Mouse (Mus musculus) liver, embryonic 12.5 days (tissue): ENCODE results near the gene Igsf9. TPM values are rescaled to one million over a fixed set of nuclear protein-coding genes. Genes with fewer than 3 reads are reported as not detected.
A peak's percentile ranks its signal among the peaks of the same experiment; 100 is the strongest.

Experiments
- ATAC-seq: fragments of 200-750 bp; cut with Nextera tagmentation; 2 replicates; pipeline ENCODE4 v1.8.0; 2017; ENCODE audit warnings: moderate number of reproducible peaks, mild to moderate bottlenecking, moderate library complexity
- H3K27ac ChIP-seq: fragments of 300-500 bp; sonication (generic); 2 replicates; pipeline ENCODE4 v1.5.1; 2016; ENCODE audit warnings: mild to moderate bottlenecking
- H3K27me3 ChIP-seq: fragments of 300-500 bp; sonication (generic); replicated peaks from 2 replicates; pipeline ENCODE4 v1.6.1; 2016; ENCODE audit warnings: mild to moderate bottlenecking, moderate library complexity
- H3K36me3 ChIP-seq: fragments of 300-500 bp; sonication (generic); 2 replicates; pipeline ENCODE4 v1.6.1; 2016; ENCODE audit warnings: mild to moderate bottlenecking, moderate library complexity
- H3K4me1 ChIP-seq: fragments of 300-500 bp; sonication (generic); 2 replicates; pipeline ENCODE4 v1.6.1; 2016
- H3K4me2 ChIP-seq: fragments of 300-500 bp; sonication (generic); 2 replicates; pipeline ENCODE4 v1.6.1; 2016; ENCODE audit warnings: mild to moderate bottlenecking, moderate library complexity
- H3K4me3 ChIP-seq: fragments of 300-500 bp; sonication (generic); 2 replicates; pipeline ENCODE4 v1.5.1; 2016; ENCODE audit warnings: mild to moderate bottlenecking, moderate library complexity
- H3K9ac ChIP-seq: fragments of 300-500 bp; sonication (generic); 2 replicates; pipeline ENCODE4 v1.6.1; 2016; ENCODE audit warnings: mild to moderate bottlenecking, moderate library complexity
- H3K9me3 ChIP-seq: fragments of 300-500 bp; sonication (generic); replicated peaks from 2 replicates; pipeline ENCODE4 v1.6.1; 2016; ENCODE audit warnings: mild to moderate bottlenecking, moderate library complexity
- WGBS: fragments of 180-500 bp; shearing (Covaris S2); methylation state at CpG from one replicate; pipeline ENCODE4 v1.1.7; 2016; ENCODE audit not compliant: insufficient replicate concordance; 5-methylcytosine and 5-hydroxymethylcytosine counted together
- polyA plus RNA-seq: library from polyadenylated mRNA; unstranded; fragments of >200 nt; fragmentation: Nextera tagmentation; extraction: Ambion mirVana; gene quantifications from 2 replicates; pipeline ENCODE4 v1.2.1, GENCODE M21; 2016

Igsf9 gene
- polyA plus RNA-seq, 1 experiment from 2014 or later: 3.9 TPM

GRCm38 (mm10) chr1:172510421-172510972 lies 28.9 kb downstream of the Igsf9 start:
- Histone ChIP-seq H3K4me2 (peak overlapping the region; percentile 27), H3K27me3 (no peaks in the 10 kb centered on the region), H3K4me3 (no peak overlapping the region), H3K9ac (no peak overlapping the region), H3K4me1 (peaks cover 87% of the 10 kb centered on the region), H3K9me3 (no peaks in the 10 kb centered on the region), H3K27ac (no peak overlapping the region), H3K36me3 (peaks cover 35% of the 10 kb centered on the region)
- 49% methylated on average over 13 of the region's 13 CpGs for WGBS
- no peak for ATAC-seq

- peak overlapping the region; percentile 20 for H3K4me3 ChIP-seq
- H3K27me3 ChIP-seq: no peaks in the 10 kb centered on the region
- H3K9me3 ChIP-seq: peaks cover 7% of the 10 kb centered on the region
- peak overlapping the region; percentile 10; the same call in 1 of the 2 replicates for H3K9ac ChIP-seq
- peaks cover 11% of the 10 kb centered on the region for H3K36me3 ChIP-seq
- peak overlapping the region; percentile 57 for H3K4me2 ChIP-seq
- peak; percentile 45 for ATAC-seq
- peaks cover 76% of the 10 kb centered on the region for H3K4me1 ChIP-seq
- H3K27ac ChIP-seq: peak overlapping the region; percentile 71
- 5% methylated on average over 13 of the region's 13 CpGs for WGBS
Observed at GRCm38 (mm10) chr1:172512962-172513361, 31.4 kb downstream of the Igsf9 start.

- peaks cover 5% of the 10 kb centered on the region for H3K36me3 ChIP-seq
- ATAC-seq: peak; percentile 71
- H3K4me3 ChIP-seq: peak overlapping the region; percentile 20; the same call in 1 of the 2 replicates
- peaks cover 69% of the 10 kb centered on the region for H3K4me1 ChIP-seq
- H3K9me3 ChIP-seq: peaks cover 10% of the 10 kb centered on the region
- H3K27ac ChIP-seq: peak overlapping the region; percentile 71
- WGBS: 11% methylated on average over 17 of the region's 17 CpGs
- H3K27me3 ChIP-seq: no peaks in the 10 kb centered on the region
- 0 out of 2 replicates have a peak overlapping the region, but pooled peaks have one; percentile 10 for H3K9ac ChIP-seq
- peak overlapping the region; percentile 57 for H3K4me2 ChIP-seq
Observed at GRCm38 (mm10) chr1:172513525-172514212, 32.1 kb downstream of the Igsf9 start.

GRCm38 (mm10) chr1:172514213-172514529 lies 32.6 kb downstream of the Igsf9 start:
- H3K4me2 ChIP-seq: peak overlapping the region; percentile 57
- H3K9ac ChIP-seq: no peak overlapping the region
- no peak for ATAC-seq
- H3K27ac ChIP-seq: peak overlapping the region; percentile 71
- H3K36me3 ChIP-seq: no peaks in the 10 kb centered on the region
- no peaks in the 10 kb centered on the region for H3K27me3 ChIP-seq
- peaks cover 10% of the 10 kb centered on the region for H3K9me3 ChIP-seq
- H3K4me3 ChIP-seq: no peak overlapping the region
- peaks cover 64% of the 10 kb centered on the region for H3K4me1 ChIP-seq
- 28% methylated on average over 4 of the region's 4 CpGs for WGBS

DNA sequence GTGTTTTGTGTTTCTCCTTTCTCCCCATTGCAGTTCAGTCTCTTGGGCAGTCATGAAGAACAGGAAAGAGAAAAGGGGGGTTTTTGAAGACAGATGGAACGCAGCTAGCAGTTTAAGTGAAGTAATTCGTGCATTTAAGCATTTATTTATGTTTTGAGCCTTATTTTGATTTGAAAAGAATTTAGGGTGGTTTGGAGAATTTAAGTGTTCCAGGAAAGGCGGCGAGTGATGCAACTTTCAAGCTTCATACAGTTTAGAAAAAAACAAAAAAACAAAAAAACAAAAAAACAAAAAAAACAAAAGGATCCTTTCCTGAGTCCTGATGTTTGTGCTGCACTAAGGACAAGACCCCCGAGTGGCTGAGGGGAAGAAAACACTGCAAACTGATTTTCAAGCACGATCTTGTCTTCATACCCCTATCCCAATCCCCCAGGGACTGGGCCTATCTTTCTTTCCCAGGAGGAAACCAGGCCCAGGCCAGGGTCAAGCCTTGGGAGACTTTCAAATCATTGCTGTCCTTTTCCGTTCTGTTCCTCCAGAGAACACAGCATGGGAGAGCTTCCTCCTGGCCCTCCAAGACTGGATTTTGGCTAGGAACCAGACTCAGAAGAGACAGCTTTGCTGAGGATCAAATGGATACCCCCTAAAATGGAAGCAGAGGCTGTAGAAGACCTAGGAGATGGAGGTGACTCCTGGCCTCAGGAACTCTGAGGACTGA lies 33.1 kb downstream of the Igsf9 start:
- no peak overlapping the region for H3K4me3 ChIP-seq
- peaks cover 10% of the 10 kb centered on the region for H3K9me3 ChIP-seq
- H3K4me1 ChIP-seq: peaks cover 59% of the 10 kb centered on the region
- H3K4me2 ChIP-seq: peak overlapping the region; percentile 57; the same call in 1 of the 2 replicates
- peak overlapping the region; percentile 71 for H3K27ac ChIP-seq
- no peaks in the 10 kb centered on the region for H3K36me3 ChIP-seq
- 42% methylated on average over 7 of the region's 7 CpGs for WGBS
- ATAC-seq: no peak
- no peaks in the 10 kb centered on the region for H3K27me3 ChIP-seq
- H3K9ac ChIP-seq: no peak overlapping the region

DNA sequence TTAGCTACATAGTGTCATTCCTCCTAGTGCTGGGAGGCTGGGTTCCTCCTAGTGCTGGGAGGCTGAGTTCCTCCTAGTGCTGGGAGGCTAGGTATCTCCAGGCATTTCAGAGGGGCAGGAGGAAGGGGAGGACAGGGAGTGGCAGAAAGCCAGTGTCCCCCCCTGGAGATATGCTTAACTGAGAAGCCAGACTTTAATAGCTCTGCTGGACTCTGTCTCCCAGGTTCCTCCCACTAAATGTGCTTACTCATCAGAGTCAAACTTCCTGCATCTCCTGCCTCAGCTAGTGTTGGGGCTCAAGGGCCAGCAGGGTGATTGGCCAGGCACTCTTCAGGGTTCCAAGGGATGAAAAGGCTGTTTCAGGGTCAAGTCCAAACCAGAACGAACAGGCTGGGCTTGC lies 33.8 kb downstream of the Igsf9 start:
- H3K9me3 ChIP-seq: peaks cover 10% of the 10 kb centered on the region
- 30% methylated on average over 1 of the region's 1 CpGs for WGBS
- no peak for ATAC-seq
- H3K27ac ChIP-seq: peak overlapping the region; percentile 67
- H3K4me2 ChIP-seq: no peak overlapping the region
- H3K4me3 ChIP-seq: no peak overlapping the region
- H3K27me3 ChIP-seq: no peaks in the 10 kb centered on the region
- H3K36me3 ChIP-seq: no peaks in the 10 kb centered on the region
- peaks cover 57% of the 10 kb centered on the region for H3K4me1 ChIP-seq
- H3K9ac ChIP-seq: no peak overlapping the region

- no peak overlapping the region for H3K4me2 ChIP-seq
- no peak overlapping the region for H3K9ac ChIP-seq
- H3K27me3 ChIP-seq: peaks cover 20% of the 10 kb centered on the region
- 63% methylated on average over 4 of the region's 4 CpGs for WGBS
- H3K27ac ChIP-seq: no peak overlapping the region
- H3K4me3 ChIP-seq: no peak overlapping the region
- peaks cover 46% of the 10 kb centered on the region for H3K4me1 ChIP-seq
- ATAC-seq: no peak
- no peaks in the 10 kb centered on the region for H3K36me3 ChIP-seq
- H3K9me3 ChIP-seq: peaks cover 10% of the 10 kb centered on the region
Observed at GRCm38 (mm10) chr1:172518013-172518412, 36.4 kb downstream of the Igsf9 start.

DNA sequence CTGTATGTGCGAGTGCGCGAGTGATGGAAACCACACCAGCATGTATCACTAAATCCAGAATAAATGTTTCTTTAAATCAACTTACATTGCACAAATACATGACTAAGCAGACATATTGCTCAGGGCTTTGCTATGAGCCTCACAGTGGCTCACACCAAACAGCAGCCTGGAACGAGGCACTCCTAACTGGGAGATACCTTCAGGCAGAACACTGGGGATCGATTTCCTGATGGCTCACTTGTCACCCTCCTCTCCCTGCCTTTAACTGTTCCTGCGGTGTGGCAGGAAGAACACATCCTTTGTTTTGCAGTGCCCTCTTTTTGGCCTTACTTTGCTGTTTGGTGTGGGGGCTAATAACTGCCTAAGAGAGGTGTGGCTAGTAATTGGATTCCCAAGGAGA lies 38.1 kb downstream of the Igsf9 start:
- H3K4me1 ChIP-seq: peaks cover 30% of the 10 kb centered on the region
- H3K4me3 ChIP-seq: no peak overlapping the region
- no peaks in the 10 kb centered on the region for H3K36me3 ChIP-seq
- H3K27ac ChIP-seq: no peak overlapping the region
- H3K27me3 ChIP-seq: peaks cover 29% of the 10 kb centered on the region
- H3K9ac ChIP-seq: no peak overlapping the region
- peaks cover 10% of the 10 kb centered on the region for H3K9me3 ChIP-seq
- WGBS: 59% methylated on average over 6 of the region's 6 CpGs
- no peak overlapping the region for H3K4me2 ChIP-seq
- no peak for ATAC-seq

GRCm38 (mm10) chr1:172520576-172521440 lies 39.2 kb downstream of the Igsf9 start, which contains the start of gene Cfap45:
Gene Cfap45 (plus strand): TSS chr1:172520801.
- WGBS: 5% methylated on average over 28 of the region's 28 CpGs
- Histone ChIP-seq H3K27ac (no peak within 1 kb of the TSS), H3K9ac (no peak within 1 kb of the TSS)

DNA sequence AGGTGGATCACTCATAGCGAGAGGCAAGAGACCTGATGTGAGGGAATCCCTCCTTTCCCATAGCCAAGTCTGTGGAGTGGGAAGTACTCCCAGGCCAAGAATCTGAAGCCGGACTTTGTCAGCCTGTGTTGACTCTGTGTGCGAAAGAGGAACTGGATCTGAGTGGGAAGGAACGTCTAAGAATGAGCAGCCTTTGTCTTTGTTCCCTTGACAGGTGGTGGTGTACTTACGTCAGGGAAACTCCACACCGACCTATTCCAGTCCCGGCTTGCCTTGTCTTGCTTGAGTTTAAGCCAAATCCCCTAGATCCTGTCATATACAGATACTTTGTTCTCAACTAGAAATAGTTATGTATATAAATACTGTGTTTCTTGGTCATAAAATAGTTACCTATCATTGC lies 40.9 kb downstream of the Igsf9 start:
- Histone ChIP-seq H3K4me1 (peaks cover 41% of the 10 kb centered on the region), H3K4me2 (no peak overlapping the region), H3K27me3 (peaks cover 53% of the 10 kb centered on the region), H3K4me3 (no peak overlapping the region), H3K9me3 (peaks cover 6% of the 10 kb centered on the region), H3K9ac (no peak overlapping the region), H3K27ac (no peak overlapping the region), H3K36me3 (no peaks in the 10 kb centered on the region)
- ATAC-seq: no peak
- 28% methylated on average over 7 of the region's 7 CpGs for WGBS

More at GRCm38 (mm10) chr1:172520576-172521440, 39.2 kb downstream of the Igsf9 start, which contains the start of gene Cfap45:
- peaks cover 27% of the 10 kb centered on the region for H3K4me1 ChIP-seq
- H3K4me3 ChIP-seq: peak within 1 kb of the TSS; percentile 29
- peak within 1 kb of the TSS; percentile 51 for H3K4me2 ChIP-seq
- peak; percentile 71 for ATAC-seq
- peaks cover 40% of the 10 kb centered on the region for H3K27me3 ChIP-seq
- peaks cover 10% of the 10 kb centered on the region for H3K9me3 ChIP-seq
- no peaks in the 10 kb centered on the region for H3K36me3 ChIP-seq

DNA sequence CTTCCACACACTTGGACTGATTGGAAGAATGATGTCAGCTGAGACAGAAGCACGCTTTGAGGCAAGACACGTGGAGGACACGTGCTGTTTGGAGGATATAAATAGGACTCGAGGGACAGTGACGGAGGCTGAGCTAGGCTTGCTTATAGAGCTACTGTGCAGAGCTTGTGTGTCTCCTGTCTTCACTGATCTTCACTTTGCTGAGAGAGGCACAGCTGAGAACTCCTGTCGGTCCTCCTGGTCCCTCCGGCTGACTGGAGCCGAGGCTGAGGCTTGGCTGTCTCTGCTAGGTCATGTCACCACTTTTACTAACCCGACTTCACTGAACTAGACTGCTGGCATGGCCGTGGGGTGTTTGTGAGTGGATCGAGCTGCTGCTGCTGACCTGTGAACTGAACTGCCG lies 42.1 kb downstream of the Igsf9 start:
- WGBS: 60% methylated on average over 12 of the region's 12 CpGs
- Histone ChIP-seq H3K27ac (no peak overlapping the region), H3K27me3 (peaks cover 59% of the 10 kb centered on the region)

More for the DNA sequence above, 42.1 kb downstream of the Igsf9 start:
- no peak overlapping the region for H3K4me3 ChIP-seq
- H3K4me1 ChIP-seq: peaks cover 41% of the 10 kb centered on the region
- H3K4me2 ChIP-seq: no peak overlapping the region
- no peak for ATAC-seq
- H3K9ac ChIP-seq: no peak overlapping the region
- H3K36me3 ChIP-seq: no peaks in the 10 kb centered on the region
- no peaks in the 10 kb centered on the region for H3K9me3 ChIP-seq
